Mouse (Mus musculus) C2C12 (cell line): Measurements from ENCODE around the gene Ppm1b.

ENCODE experiments used
- CEBPB ChIP-seq: IDR thresholded peaks from one replicate; pipeline ENCODE4 v1.6.1; 2011; ENCODE audit warnings: low read depth, mild to moderate bottlenecking, control low read depth, moderate library complexity
- CTCF ChIP-seq: IDR thresholded peaks from one replicate; pipeline ENCODE4 v1.5.1; 2011; ENCODE audit not compliant: control insufficient read depth, insufficient read depth, insufficient read length
- FOSL1 ChIP-seq: IDR thresholded peaks from one replicate; pipeline ENCODE4 v1.8.0; 2011; ENCODE audit warnings: mild to moderate bottlenecking, low read length; ENCODE audit not compliant: poor library complexity, insufficient read depth, severe bottlenecking
- MAX ChIP-seq: IDR thresholded peaks from one replicate; pipeline ENCODE4 v1.6.1; 2011; ENCODE audit warnings: mild to moderate bottlenecking, control low read depth
- MYOD1 ChIP-seq: IDR thresholded peaks from one replicate; pipeline ENCODE4 v1.6.1; 2011; ENCODE audit warnings: low read depth; ENCODE audit not compliant: control insufficient read depth, insufficient read length
- MYOG ChIP-seq: IDR thresholded peaks from one replicate; pipeline ENCODE4 v1.6.1; 2011; ENCODE audit not compliant: control insufficient read depth, insufficient read length; ENCODE audit errors: extremely low read depth
- USF1 ChIP-seq: IDR thresholded peaks from one replicate; pipeline ENCODE4 v1.6.1; 2011; ENCODE audit warnings: low read depth, mild to moderate bottlenecking, control low read depth, moderate library complexity

GRCm38 (mm10) chr17:84962046-84962445 lies 5.5 kb downstream of the Ppm1b start:
- TF ChIP-seq CTCF = no peak
- no peak for TF ChIP-seq USF1
- no peak for TF ChIP-seq MYOG
- TF ChIP-seq MAX = no peak
- no peak for TF ChIP-seq MYOD1
- no peak for TF ChIP-seq CEBPB
- TF ChIP-seq FOSL1 = no peak
